Mouse (Mus musculus): ENCODE measurements around the gene Hoxa1. TPM values are rescaled to one million over a fixed set of nuclear protein-coding genes. Genes with fewer than 3 reads are reported as not detected.

Hoxa1 gene
- polyA plus RNA-seq, 1 experiment from 2014 or later, result 4.1 TPM

GRCm38 (mm10) chr6:52184668-52185067 is 26.6 kb upstream of the Hoxa1 start:
- H3K9me3 ChIP-seq (ENCODE audit: control insufficient read depth, low read length), result no peaks in the 10 kb centered on the region
- no peak for DNase-seq (ENCODE audit: low spot score)
- H3K9ac ChIP-seq (ENCODE audit: low read depth, low read length), result peak overlapping the region; percentile 44; the same call in 1 of the 2 replicates
- H3K4me1 ChIP-seq (replicated peaks; ENCODE audit: control insufficient read depth, insufficient read depth, low read length), result peaks cover 2% of the 10 kb centered on the region; the same call in 1 of the 2 replicates
- H3K27ac ChIP-seq (ENCODE audit: low read depth, low read length), result peak overlapping the region; percentile 84
- ATAC-seq (ENCODE audit: low FRiP score), result no peak
- H3K36me3 ChIP-seq (ENCODE audit: control insufficient read depth, insufficient read depth, low read length), result no peaks in the 10 kb centered on the region
- H3K27me3 ChIP-seq (ENCODE audit: control insufficient read depth, insufficient read depth, low read length), result peaks cover 86% of the 10 kb centered on the region
- peak overlapping the region; percentile 12; the same call in 1 of the 2 replicates for H3K4me3 ChIP-seq (ENCODE audit: low read depth, low read length)
- H3K4me2 ChIP-seq (replicated peaks; ENCODE audit: low read depth, low read length), result peak overlapping the region; percentile 40
- WGBS, result 2% methylated on average over 6 of the region's 6 CpGs

- no peaks in the 10 kb centered on the region for H3K36me3 ChIP-seq (ENCODE audit: control insufficient read depth, insufficient read depth, low read length)
- H3K4me3 ChIP-seq (ENCODE audit: low read depth, low read length), result no peak overlapping the region
- H3K27ac ChIP-seq (ENCODE audit: low read depth, low read length), result peak overlapping the region; percentile 84
- no peak for DNase-seq (ENCODE audit: low spot score)
- no peaks in the 10 kb centered on the region for H3K9me3 ChIP-seq (ENCODE audit: control insufficient read depth, low read length)
- no peak for ATAC-seq (ENCODE audit: low FRiP score)
- 13% methylated on average over 10 of the region's 10 CpGs for WGBS
- peak overlapping the region; percentile 37; the same call in 1 of the 2 replicates for H3K9ac ChIP-seq (ENCODE audit: low read depth, low read length)
- peak overlapping the region; percentile 40 for H3K4me2 ChIP-seq (replicated peaks; ENCODE audit: low read depth, low read length)
- H3K27me3 ChIP-seq (ENCODE audit: control insufficient read depth, insufficient read depth, low read length), result peaks cover 85% of the 10 kb centered on the region
- peaks cover 2% of the 10 kb centered on the region; the same call in 1 of the 2 replicates for H3K4me1 ChIP-seq (replicated peaks; ENCODE audit: control insufficient read depth, insufficient read depth, low read length)
These were observed 25.4 kb upstream of the Hoxa1 start for GRCm38 (mm10) chr6:52183311-52184080.

- H3K9ac ChIP-seq (ENCODE audit: low read depth, low read length), result no peak overlapping the region; the same call in 1 of the 2 replicates
- H3K27me3 ChIP-seq (ENCODE audit: control insufficient read depth, insufficient read depth, low read length), result peaks cover 85% of the 10 kb centered on the region
- 17% methylated on average over 1 of the region's 1 CpGs for WGBS
- ATAC-seq (ENCODE audit: low FRiP score) (no peak), DNase-seq (ENCODE audit: low spot score) (no peak)
- no peak overlapping the region for H3K4me3 ChIP-seq (ENCODE audit: low read depth, low read length)
- H3K4me2 ChIP-seq (replicated peaks; ENCODE audit: low read depth, low read length), result peak overlapping the region; percentile 40; the same call in 1 of the 2 replicates
- peaks cover 2% of the 10 kb centered on the region; the same call in 1 of the 2 replicates for H3K4me1 ChIP-seq (replicated peaks; ENCODE audit: control insufficient read depth, insufficient read depth, low read length)
- H3K27ac ChIP-seq (ENCODE audit: low read depth, low read length), result peak overlapping the region; percentile 84
- no peaks in the 10 kb centered on the region for H3K9me3 ChIP-seq (ENCODE audit: control insufficient read depth, low read length)
- H3K36me3 ChIP-seq (ENCODE audit: control insufficient read depth, insufficient read depth, low read length), result no peaks in the 10 kb centered on the region
These were observed 24.7 kb upstream of the Hoxa1 start for GRCm38 (mm10) chr6:52182793-52183192.

GRCm38 (mm10) chr6:52182030-52182429 is 23.9 kb upstream of the Hoxa1 start:
- Histone ChIP-seq H3K36me3 (ENCODE audit: control insufficient read depth, insufficient read depth, low read length) (no peaks in the 10 kb centered on the region), H3K4me3 (ENCODE audit: low read depth, low read length) (peak overlapping the region; percentile 10; the same call in 1 of the 2 replicates), H3K9me3 (ENCODE audit: control insufficient read depth, low read length) (no peaks in the 10 kb centered on the region), H3K27ac (ENCODE audit: low read depth, low read length) (0 out of 2 replicates have a peak overlapping the region, but pooled peaks have one; percentile 7), H3K4me2 (replicated peaks; ENCODE audit: low read depth, low read length) (peak overlapping the region; percentile 55; the same call in 1 of the 2 replicates), H3K27me3 (ENCODE audit: control insufficient read depth, insufficient read depth, low read length) (peaks cover 87% of the 10 kb centered on the region), H3K9ac (ENCODE audit: low read depth, low read length) (no peak overlapping the region), H3K4me1 (replicated peaks; ENCODE audit: control insufficient read depth, insufficient read depth, low read length) (peaks cover 2% of the 10 kb centered on the region; the same call in 1 of the 2 replicates)
- DNase-seq (ENCODE audit: low spot score) (no peak), ATAC-seq (ENCODE audit: low FRiP score) (no peak)
- WGBS, result 30% methylated on average over 2 of the region's 2 CpGs

- H3K9ac ChIP-seq (ENCODE audit: low read depth, low read length), result peak overlapping the region; percentile 97
- ATAC-seq (ENCODE audit: low FRiP score) (no peak), DNase-seq (ENCODE audit: low spot score) (no peak)
- peak overlapping the region; percentile 55 for H3K4me2 ChIP-seq (replicated peaks; ENCODE audit: low read depth, low read length)
- H3K4me3 ChIP-seq (ENCODE audit: low read depth, low read length), result peak overlapping the region; percentile 76
- no peaks in the 10 kb centered on the region for H3K9me3 ChIP-seq (ENCODE audit: control insufficient read depth, low read length)
- H3K27me3 ChIP-seq (ENCODE audit: control insufficient read depth, insufficient read depth, low read length), result peaks cover 77% of the 10 kb centered on the region
- 11% methylated on average over 3 of the region's 3 CpGs for WGBS
- H3K4me1 ChIP-seq (replicated peaks; ENCODE audit: control insufficient read depth, insufficient read depth, low read length), result peaks cover 2% of the 10 kb centered on the region; the same call in 1 of the 2 replicates
- peak overlapping the region; percentile 99 for H3K27ac ChIP-seq (ENCODE audit: low read depth, low read length)
- H3K36me3 ChIP-seq (ENCODE audit: control insufficient read depth, insufficient read depth, low read length), result no peaks in the 10 kb centered on the region
These were observed 22.6 kb upstream of the Hoxa1 start for GRCm38 (mm10) chr6:52180726-52181125.

GRCm38 (mm10) chr6:52180213-52180710 is 22.1 kb upstream of the Hoxa1 start:
- Histone ChIP-seq H3K36me3 (ENCODE audit: control insufficient read depth, insufficient read depth, low read length) (no peaks in the 10 kb centered on the region), H3K27ac (ENCODE audit: low read depth, low read length) (peak overlapping the region; percentile 99), H3K9me3 (ENCODE audit: control insufficient read depth, low read length) (no peaks in the 10 kb centered on the region), H3K27me3 (ENCODE audit: control insufficient read depth, insufficient read depth, low read length) (peaks cover 78% of the 10 kb centered on the region), H3K4me1 (replicated peaks; ENCODE audit: control insufficient read depth, insufficient read depth, low read length) (peaks cover 2% of the 10 kb centered on the region; the same call in 1 of the 2 replicates), H3K9ac (ENCODE audit: low read depth, low read length) (peak overlapping the region; percentile 97), H3K4me2 (replicated peaks; ENCODE audit: low read depth, low read length) (peak overlapping the region; percentile 55), H3K4me3 (ENCODE audit: low read depth, low read length) (peak overlapping the region; percentile 76)
- under 1% methylated on average over 11 of the region's 11 CpGs for WGBS
- no peak for ATAC-seq (ENCODE audit: low FRiP score)
- no peak for DNase-seq (ENCODE audit: low spot score)

- H3K27ac ChIP-seq (ENCODE audit: low read depth, low read length), result peak overlapping the region; percentile 99
- H3K4me3 ChIP-seq (ENCODE audit: low read depth, low read length), result peak overlapping the region; percentile 76
- H3K9me3 ChIP-seq (ENCODE audit: control insufficient read depth, low read length), result no peaks in the 10 kb centered on the region
- H3K36me3 ChIP-seq (ENCODE audit: control insufficient read depth, insufficient read depth, low read length), result no peaks in the 10 kb centered on the region
- DNase-seq (ENCODE audit: low spot score) (no peak), ATAC-seq (ENCODE audit: low FRiP score) (no peak)
- H3K4me1 ChIP-seq (replicated peaks; ENCODE audit: control insufficient read depth, insufficient read depth, low read length), result peaks cover 1% of the 10 kb centered on the region; the same call in 1 of the 2 replicates
- under 1% methylated on average over 10 of the region's 10 CpGs for WGBS
- peak overlapping the region; percentile 97 for H3K9ac ChIP-seq (ENCODE audit: low read depth, low read length)
- peaks cover 80% of the 10 kb centered on the region for H3K27me3 ChIP-seq (ENCODE audit: control insufficient read depth, insufficient read depth, low read length)
- H3K4me2 ChIP-seq (replicated peaks; ENCODE audit: low read depth, low read length), result peak overlapping the region; percentile 55
These were observed 21.6 kb upstream of the Hoxa1 start for GRCm38 (mm10) chr6:52179690-52180089.

- H3K27ac ChIP-seq (ENCODE audit: low read depth, low read length), result peak overlapping the region; percentile 99
- peak; percentile 58 for DNase-seq (ENCODE audit: low spot score)
- H3K27me3 ChIP-seq (ENCODE audit: control insufficient read depth, insufficient read depth, low read length), result peaks cover 74% of the 10 kb centered on the region
- H3K4me3 ChIP-seq (ENCODE audit: low read depth, low read length), result peak overlapping the region; percentile 76
- peak overlapping the region; percentile 97 for H3K9ac ChIP-seq (ENCODE audit: low read depth, low read length)
- H3K4me1 ChIP-seq (replicated peaks; ENCODE audit: control insufficient read depth, insufficient read depth, low read length), result no peaks in the 10 kb centered on the region
- H3K36me3 ChIP-seq (ENCODE audit: control insufficient read depth, insufficient read depth, low read length), result no peaks in the 10 kb centered on the region
- ATAC-seq (ENCODE audit: low FRiP score), result no peak
- WGBS, result 1% methylated on average over 4 of the region's 4 CpGs
- peak overlapping the region; percentile 55 for H3K4me2 ChIP-seq (replicated peaks; ENCODE audit: low read depth, low read length)
- H3K9me3 ChIP-seq (ENCODE audit: control insufficient read depth, low read length), result no peaks in the 10 kb centered on the region
These were observed 21.0 kb upstream of the Hoxa1 start for GRCm38 (mm10) chr6:52178918-52179665.

Measured in hindbrain, embryonic 11.5 days (tissue).